Mouse (Mus musculus) neural tube, embryonic 12.5 days (tissue): Measurements from ENCODE around the gene 1700018G05Rik. TPM values are rescaled to one million over a fixed set of nuclear protein-coding genes. Genes with fewer than 3 reads are reported as not detected.
"Not testable (repeated sequence)": the region's sequence is repeated elsewhere in the genome, so short reads cannot be mapped to it uniquely, and the experiment has no call there.

ENCODE experiments used
- ATAC-seq: fragments of 200-750 bp; cut with Nextera tagmentation; 2 replicates; pipeline ENCODE4 v1.8.0; 2017; ENCODE audit warnings: low read depth, mild to moderate bottlenecking, moderate TSS enrichment, moderate library complexity; ENCODE audit not compliant: low FRiP score
- H3K27ac ChIP-seq: fragments of 300-500 bp; sonication (generic); 2 replicates; pipeline ENCODE4 v1.5.1; 2016
- H3K27me3 ChIP-seq: fragments of 300-500 bp; sonication (generic); replicated peaks from 2 replicates; pipeline ENCODE4 v1.6.1; 2016; ENCODE audit warnings: mild to moderate bottlenecking
- H3K36me3 ChIP-seq: fragments of 300-500 bp; sonication (generic); 2 replicates; pipeline ENCODE4 v1.6.1; 2016; ENCODE audit warnings: mild to moderate bottlenecking
- H3K4me1 ChIP-seq: fragments of 300-500 bp; sonication (generic); 2 replicates; pipeline ENCODE4 v1.6.1; 2016
- H3K4me2 ChIP-seq: fragments of 300-500 bp; sonication (generic); replicated peaks from 2 replicates; pipeline ENCODE4 v1.6.1; 2016; ENCODE audit warnings: mild to moderate bottlenecking
- H3K4me3 ChIP-seq: fragments of 300-500 bp; sonication (generic); 2 replicates; pipeline ENCODE4 v1.5.1; 2016
- H3K9ac ChIP-seq: fragments of 300-500 bp; sonication (generic); 2 replicates; pipeline ENCODE4 v1.6.1; 2016; ENCODE audit warnings: mild to moderate bottlenecking
- H3K9me3 ChIP-seq: fragments of 300-500 bp; sonication (generic); 2 replicates; pipeline ENCODE4 v1.6.1; 2016; ENCODE audit warnings: mild to moderate bottlenecking
- WGBS: fragments of 180-500 bp; shearing (Covaris S2); methylation state at CpG from one replicate; pipeline ENCODE4 v1.1.7; 2016; 5-methylcytosine and 5-hydroxymethylcytosine counted together
- polyA plus RNA-seq: library from polyadenylated mRNA; unstranded; fragments of >200 nt; fragmentation: Nextera tagmentation; extraction: Ambion mirVana; gene quantifications from 2 replicates; pipeline ENCODE4 v1.2.1, GENCODE M21; 2016

The 1700018G05Rik gene
- not detected in 2 replicates for polyA plus RNA-seq

DNA sequence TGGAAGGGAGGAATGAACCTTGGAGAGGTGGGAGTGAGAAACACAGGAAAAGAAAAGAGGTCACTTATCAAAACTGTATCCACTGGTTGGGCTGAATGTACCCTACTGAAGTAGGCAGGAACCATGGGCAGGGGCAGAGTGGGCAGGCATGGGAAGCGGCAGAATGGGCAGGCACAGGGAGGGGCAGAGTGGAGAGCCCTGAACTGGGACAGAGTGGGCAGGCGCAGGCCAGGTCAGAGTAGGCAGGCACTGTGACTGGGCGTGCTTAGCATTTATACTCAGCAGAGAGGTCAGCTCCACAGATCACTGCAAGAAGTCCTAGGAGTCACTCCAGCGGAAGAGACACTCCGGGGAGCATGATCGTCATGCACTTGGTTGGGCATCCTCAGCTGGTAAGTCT lies at the start of gene 1700018G05Rik:
TSS of gene 1700018G05Rik (plus strand) at position 301 of the 400 bp plus-strand sequence.
- not testable (repeated sequence) for H3K4me3 ChIP-seq, H3K9ac ChIP-seq, H3K4me1 ChIP-seq, H3K27me3 ChIP-seq, ATAC-seq, H3K27ac ChIP-seq, H3K4me2 ChIP-seq, H3K36me3 ChIP-seq, H3K9me3 ChIP-seq
- 88% methylated on average over 6 of the region's 6 CpGs for WGBS

GRCm38 (mm10) chrX:102908587-102908986 lies 19.6 kb upstream of the 1700018G05Rik start, which contains the start of the genes Dmrtc1a and 1700011M02Rik:
Gene Dmrtc1a (minus strand): TSS chrX:102908687.
Gene 1700011M02Rik (plus strand): TSS chrX:102908905.
- 88% methylated on average over 9 of the region's 9 CpGs for WGBS

GRCm38 (mm10) chrX:102914823-102915222 lies 13.3 kb upstream of the 1700018G05Rik start:
- H3K27me3 ChIP-seq, H3K9me3 ChIP-seq, H3K4me3 ChIP-seq, H3K36me3 ChIP-seq, H3K27ac ChIP-seq, H3K4me2 ChIP-seq, H3K9ac ChIP-seq, ATAC-seq, H3K4me1 ChIP-seq: not testable (repeated sequence)
- WGBS, result 72% methylated on average over 1 of the region's 1 CpGs

More at GRCm38 (mm10) chrX:102908587-102908986, 19.6 kb upstream of the 1700018G05Rik start, which contains the start of the genes Dmrtc1a and 1700011M02Rik:
- H3K9ac ChIP-seq, H3K27me3 ChIP-seq, H3K9me3 ChIP-seq, H3K4me2 ChIP-seq, H3K4me1 ChIP-seq, ATAC-seq, H3K4me3 ChIP-seq, H3K36me3 ChIP-seq, H3K27ac ChIP-seq: not testable (repeated sequence)

DNA sequence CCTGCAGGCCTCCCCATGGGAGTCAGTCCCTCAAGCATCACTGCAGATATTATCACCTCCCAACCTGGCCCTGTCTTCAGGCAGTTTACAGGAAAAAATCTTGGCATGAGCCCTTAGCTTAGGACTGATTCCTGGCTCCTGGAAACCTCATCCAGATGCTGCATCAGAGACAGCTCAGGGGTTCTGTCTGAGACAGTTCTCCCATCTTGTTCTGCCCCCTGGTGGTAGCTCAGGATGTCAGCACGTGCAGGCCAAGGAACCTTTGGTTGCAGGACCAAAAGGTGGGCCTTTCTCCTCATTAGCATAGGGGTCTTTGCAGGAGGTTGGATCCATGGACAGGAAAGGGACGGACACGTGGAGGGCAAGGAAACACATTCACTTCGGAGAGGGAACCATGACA lies 1.5 kb upstream of the 1700018G05Rik start:
- H3K27me3 ChIP-seq, H3K36me3 ChIP-seq, H3K4me3 ChIP-seq, H3K4me1 ChIP-seq, H3K4me2 ChIP-seq, H3K27ac ChIP-seq, H3K9me3 ChIP-seq, H3K9ac ChIP-seq: not testable (repeated sequence)
- peak; percentile 71; the same call in 1 of the 2 replicates for ATAC-seq
- 23% methylated on average over 4 of the region's 4 CpGs for WGBS

DNA sequence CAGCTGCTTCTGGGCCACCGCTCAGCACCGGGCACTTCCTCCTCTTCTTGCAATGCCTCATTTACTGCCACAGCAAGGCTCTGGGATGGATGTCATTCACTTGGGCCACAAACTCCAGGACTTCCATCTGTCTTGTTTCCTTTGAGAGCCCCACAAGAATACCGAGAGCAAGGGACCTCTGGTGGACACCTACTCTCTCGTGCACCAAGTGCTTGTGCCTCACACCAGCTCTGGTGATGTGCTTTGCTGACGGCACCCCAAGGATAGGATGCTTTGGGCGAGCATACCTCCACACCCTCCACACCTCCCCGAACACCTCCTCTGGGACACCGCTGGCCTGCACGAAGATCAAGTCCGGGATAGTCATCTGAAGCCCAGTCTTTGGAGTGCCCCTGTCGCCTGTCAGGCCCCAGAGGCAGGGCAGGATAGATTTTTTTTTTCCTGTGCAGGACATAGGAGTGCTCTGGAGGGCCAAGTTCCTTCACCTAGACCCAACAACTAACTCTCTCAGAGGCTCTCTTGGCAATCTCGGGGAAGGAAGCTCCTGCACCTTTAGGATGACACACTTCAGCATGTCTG lies 4.9 kb downstream of the 1700018G05Rik start:
- ATAC-seq, result no peak
- Histone ChIP-seq H3K4me2 (peak overlapping the region; percentile 63), H3K9me3 (no peaks in the 10 kb centered on the region), H3K4me1 (no peaks in the 10 kb centered on the region), H3K4me3 (peak overlapping the region; percentile 44), H3K27ac (no peak overlapping the region), H3K9ac (peak overlapping the region; percentile 67; the same call in 1 of the 2 replicates), H3K36me3 (no peaks in the 10 kb centered on the region), H3K27me3 (peaks cover 3% of the 10 kb centered on the region; the same call in 1 of the 2 replicates)
- 48% methylated on average over 12 of the region's 12 CpGs for WGBS

- Histone ChIP-seq H3K4me3 (peak overlapping the region; percentile 44), H3K4me1 (no peaks in the 10 kb centered on the region), H3K27me3 (peaks cover 3% of the 10 kb centered on the region; the same call in 1 of the 2 replicates), H3K36me3 (no peaks in the 10 kb centered on the region), H3K27ac (no peak overlapping the region), H3K9ac (peak overlapping the region; percentile 67), H3K9me3 (no peaks in the 10 kb centered on the region), H3K4me2 (peak overlapping the region; percentile 63)
- peak; percentile 88 for ATAC-seq
- 20% methylated on average over 67 of the region's 68 CpGs for WGBS
These were observed 5.6 kb downstream of the 1700018G05Rik start for GRCm38 (mm10) chrX:102933571-102934394.

DNA sequence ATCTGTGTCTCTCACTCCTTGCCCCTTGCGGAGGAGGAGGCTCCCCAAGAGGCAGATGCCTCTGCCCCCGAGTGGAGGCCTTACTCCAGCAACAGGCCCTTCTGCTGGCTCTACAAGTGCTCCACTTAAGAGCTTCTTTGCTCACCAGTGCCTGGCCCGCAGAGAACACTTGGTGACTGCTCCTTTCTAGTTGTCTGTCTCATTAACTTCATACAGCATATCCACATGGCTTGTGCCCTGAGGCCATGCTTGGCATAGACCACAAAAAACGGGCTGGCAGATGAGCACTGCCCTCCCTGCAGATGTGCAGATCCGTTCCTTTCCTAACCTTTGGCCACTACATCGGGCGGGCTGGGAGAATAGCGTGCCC lies 6.2 kb downstream of the 1700018G05Rik start:
- ATAC-seq, result no peak; the same call in 1 of the 2 replicates
- H3K9me3 ChIP-seq, result no peaks in the 10 kb centered on the region
- H3K27me3 ChIP-seq, result peaks cover 3% of the 10 kb centered on the region; the same call in 1 of the 2 replicates

GRCm38 (mm10) chrX:102936743-102937142 lies 8.6 kb downstream of the 1700018G05Rik start:
- ATAC-seq, result no peak

More for the DNA sequence above, 6.2 kb downstream of the 1700018G05Rik start:
- H3K4me1 ChIP-seq, result no peaks in the 10 kb centered on the region
- no peak overlapping the region; the same call in 1 of the 2 replicates for H3K9ac ChIP-seq
- H3K4me3 ChIP-seq, result peak overlapping the region; percentile 44; the same call in 1 of the 2 replicates
- H3K4me2 ChIP-seq, result peak overlapping the region; percentile 63
- 63% methylated on average over 8 of the region's 8 CpGs for WGBS
- H3K27ac ChIP-seq, result no peak overlapping the region
- H3K36me3 ChIP-seq, result no peaks in the 10 kb centered on the region

GRCm38 (mm10) chrX:102950136-102950535 lies 22.0 kb downstream of the 1700018G05Rik start:
- H3K36me3 ChIP-seq, H3K4me3 ChIP-seq, H3K27me3 ChIP-seq, H3K9me3 ChIP-seq, H3K4me1 ChIP-seq, H3K9ac ChIP-seq, H3K27ac ChIP-seq, H3K4me2 ChIP-seq, ATAC-seq: not testable (repeated sequence)
- WGBS, result 85% methylated on average over 11 of the region's 11 CpGs

More at GRCm38 (mm10) chrX:102936743-102937142, 8.6 kb downstream of the 1700018G05Rik start:
- Histone ChIP-seq H3K27ac (no peak overlapping the region), H3K4me2 (no peak overlapping the region), H3K9me3 (no peaks in the 10 kb centered on the region), H3K27me3 (peaks cover 3% of the 10 kb centered on the region; the same call in 1 of the 2 replicates), H3K4me3 (no peak overlapping the region), H3K9ac (no peak overlapping the region), H3K4me1 (no peaks in the 10 kb centered on the region), H3K36me3 (no peaks in the 10 kb centered on the region)
- 71% methylated on average over 5 of the region's 5 CpGs for WGBS

GRCm38 (mm10) chrX:102958917-102959316 lies 30.7 kb downstream of the 1700018G05Rik start:
- ATAC-seq, result peak; percentile 61; the same call in 1 of the 2 replicates
- H3K4me1 ChIP-seq, result no peaks in the 10 kb centered on the region

DNA sequence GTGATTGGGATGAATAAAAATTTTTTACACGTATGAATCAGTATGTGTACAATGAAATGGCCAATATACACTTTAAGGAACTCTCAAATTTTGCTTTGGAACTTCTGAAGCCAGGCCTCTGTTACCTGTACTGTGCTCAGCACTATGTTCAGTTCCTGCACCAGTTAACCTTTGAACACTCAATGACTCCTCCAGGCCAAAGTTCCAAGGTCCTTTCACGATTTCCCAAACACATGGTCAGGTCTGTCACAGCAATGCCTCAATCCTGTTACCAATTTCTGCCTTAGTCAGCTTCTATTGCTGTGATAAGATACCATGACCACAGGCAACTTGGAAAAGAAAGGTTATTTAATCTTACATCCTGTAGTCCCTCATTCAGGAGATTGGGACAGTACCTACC lies 32.4 kb downstream of the 1700018G05Rik start:
- Histone ChIP-seq H3K4me2 (no peak overlapping the region), H3K9me3 (no peaks in the 10 kb centered on the region), H3K4me3 (no peak overlapping the region), H3K9ac (no peak overlapping the region), H3K27me3 (no peaks in the 10 kb centered on the region), H3K27ac (no peak overlapping the region), H3K4me1 (no peaks in the 10 kb centered on the region), H3K36me3 (no peaks in the 10 kb centered on the region)
- 80% methylated on average over 2 of the region's 2 CpGs for WGBS
- ATAC-seq, result no peak

More at GRCm38 (mm10) chrX:102958917-102959316, 30.7 kb downstream of the 1700018G05Rik start:
- Histone ChIP-seq H3K9ac (no peak overlapping the region), H3K4me2 (no peak overlapping the region), H3K4me3 (no peak overlapping the region), H3K36me3 (no peaks in the 10 kb centered on the region), H3K27ac (no peak overlapping the region), H3K9me3 (no peaks in the 10 kb centered on the region), H3K27me3 (no peaks in the 10 kb centered on the region)
- 41% methylated on average over 4 of the region's 4 CpGs for WGBS
